Mouse (Mus musculus) thymus, adult 2 months (tissue): ENCODE results near the gene Gpr1.

Experiments used
- CTCF ChIP-seq: fragments of 200-500 bp; IDR thresholded peaks from 2 replicates; pipeline ENCODE4 v1.5.1; 2012; ENCODE audit warnings: mild to moderate bottlenecking, control low read depth, low read length, moderate library complexity, borderline replicate concordance; ENCODE audit not compliant: control insufficient read depth, poor library complexity, insufficient read depth; ENCODE audit errors: extremely low read depth
- POLR2A ChIP-seq: fragments of 200-500 bp; IDR thresholded peaks from 2 replicates; pipeline ENCODE4 v1.6.1; 2012; ENCODE audit warnings: mild to moderate bottlenecking, low read length, control low read depth, moderate library complexity; ENCODE audit not compliant: control insufficient read depth, poor library complexity, insufficient read depth; ENCODE audit errors: extremely low read depth

DNA sequence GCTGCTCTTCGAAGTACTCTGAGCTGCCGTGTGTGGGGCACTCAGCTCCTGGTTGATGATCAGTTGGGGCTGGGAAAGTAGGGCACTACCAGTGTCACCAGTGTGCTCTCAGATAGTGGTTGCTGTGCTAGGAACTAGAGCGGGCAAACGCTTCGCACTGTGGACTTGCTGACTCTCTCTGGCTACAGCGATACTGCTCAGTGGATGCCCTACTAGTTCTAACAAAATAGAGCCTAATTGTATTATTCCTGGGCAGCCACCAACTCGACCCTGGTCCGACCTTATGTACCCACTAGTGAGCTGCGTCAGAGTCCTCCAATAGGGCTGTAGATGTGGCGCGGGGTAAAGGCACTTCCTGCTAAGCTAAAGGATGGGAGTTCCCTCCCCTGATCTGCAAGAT lies 49.3 kb upstream of the Gpr1 start:
- TF ChIP-seq CTCF: no peak
- no peak for TF ChIP-seq POLR2A
